Mouse (Mus musculus) olfactory bulb, adult 2 months (tissue): Measurements from ENCODE around the gene B3gat3. TPM values are rescaled to one million over a fixed set of nuclear protein-coding genes. Genes with fewer than 3 reads are reported as not detected.

Experiments
- H3K27ac ChIP-seq: fragments of 200-500 bp; 2 replicates; pipeline ENCODE4 v1.5.1; 2012; ENCODE audit warnings: low read depth, low read length; ENCODE audit not compliant: insufficient read depth
- H3K4me1 ChIP-seq: fragments of 200-500 bp; 2 replicates; pipeline ENCODE4 v1.6.1; 2012; ENCODE audit warnings: low read length; ENCODE audit not compliant: control insufficient read depth, insufficient read depth
- H3K4me3 ChIP-seq: fragments of 200-500 bp; 2 replicates; pipeline ENCODE4 v1.5.1; 2012; ENCODE audit warnings: mild to moderate bottlenecking, low read depth, low read length, moderate library complexity; ENCODE audit not compliant: insufficient read depth
- CTCF ChIP-seq: fragments of 200-500 bp; IDR thresholded peaks from 2 replicates; pipeline ENCODE4 v1.5.1; 2012; ENCODE audit warnings: low read depth, mild to moderate bottlenecking, low read length, moderate library complexity; ENCODE audit not compliant: insufficient read depth
- POLR2A ChIP-seq: fragments of 200-500 bp; IDR thresholded peaks from 2 replicates; pipeline ENCODE4 v1.6.1; 2012; ENCODE audit warnings: mild to moderate bottlenecking, low read depth, low read length, moderate library complexity; ENCODE audit not compliant: insufficient read depth
- WGBS: fragments of 180-500 bp; shearing (Covaris S2); methylation state at CpG from one replicate; pipeline ENCODE4 v1.1.7; 2018; 5-methylcytosine and 5-hydroxymethylcytosine counted together
- polyA plus RNA-seq: library from polyadenylated mRNA; stranded (reverse); fragments of >200 nt; gene quantifications from 2 replicates; pipeline ENCODE4 v1.2.4, GENCODE M21; 2012; ENCODE audit warnings: low replicate concordance; ENCODE audit not compliant: missing spikeins, insufficient read depth, insufficient read length

The B3gat3 gene
- polyA plus RNA-seq, 1 experiment: not detected

DNA sequence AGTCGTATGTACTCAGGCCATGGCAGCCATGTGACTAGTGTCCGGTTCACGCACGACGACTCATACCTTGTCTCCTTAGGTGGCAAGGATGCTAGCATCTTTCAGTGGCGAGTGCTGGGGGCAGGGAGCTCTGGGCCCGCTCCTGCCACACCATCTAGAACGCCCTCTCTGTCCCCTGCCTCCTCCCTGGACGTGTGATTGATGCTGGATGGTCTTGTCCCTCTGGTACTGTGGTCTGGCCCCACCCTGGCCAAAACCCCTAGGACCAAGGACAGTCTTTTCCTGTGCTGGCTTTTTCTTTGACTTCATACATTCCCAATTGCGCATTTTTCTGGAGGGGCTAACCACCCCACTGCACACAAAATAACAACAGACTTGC lies 21.0 kb downstream of the B3gat3 start:
- TF ChIP-seq POLR2A: no peak
- TF ChIP-seq CTCF: no peak
- H3K4me3 ChIP-seq: peak overlapping the region; percentile 83
- peaks cover 12% of the 10 kb centered on the region for H3K4me1 ChIP-seq
- WGBS: 37% methylated on average over 10 of the region's 10 CpGs
- H3K27ac ChIP-seq: peak overlapping the region; percentile 18; the same call in 1 of the 2 replicates

DNA sequence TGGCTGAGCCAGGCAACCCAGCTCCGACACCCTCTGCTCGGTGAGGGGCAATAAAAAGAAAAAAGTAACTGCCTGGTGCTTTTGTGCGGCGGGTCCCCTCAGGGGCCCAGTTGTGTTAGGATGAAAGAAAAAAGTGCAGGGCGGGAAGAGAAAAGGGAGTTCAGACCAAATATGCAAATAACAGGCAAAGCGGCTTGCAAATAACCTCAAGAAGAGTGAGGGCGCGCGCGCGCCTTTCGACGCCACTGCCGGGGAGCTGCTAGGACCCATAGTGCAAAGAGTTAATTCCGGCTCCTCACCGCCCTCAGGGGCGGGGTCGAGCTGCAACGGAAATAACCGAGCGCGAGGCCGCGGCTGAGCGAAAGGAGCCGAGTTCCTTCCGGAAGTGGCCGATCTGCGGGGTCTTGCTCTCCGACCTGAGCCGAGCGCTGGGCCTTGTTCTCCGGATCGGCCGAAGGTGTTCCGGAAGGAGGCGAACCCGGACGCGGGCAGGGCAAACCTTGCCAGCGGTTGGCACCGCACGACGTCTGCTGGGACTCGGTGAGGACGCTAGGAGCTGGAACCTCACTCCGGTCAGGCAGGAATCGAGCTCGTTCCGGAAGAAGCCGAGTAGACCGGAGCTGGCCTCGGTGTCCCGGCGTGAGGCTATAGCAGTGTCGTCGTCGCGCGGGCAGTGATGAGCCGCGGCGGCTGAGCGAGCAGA lies 21.5 kb downstream of the B3gat3 start, which contains the start of gene Mta2:
Mta2 (plus strand) TSS at position 361 of the 703 bp plus-strand sequence.
- Histone ChIP-seq H3K27ac (peak within 1 kb of the TSS; percentile 72), H3K4me3 (peak within 1 kb of the TSS; percentile 83), H3K4me1 (peaks cover 12% of the 10 kb centered on the region)
- WGBS: under 1% methylated on average over 64 of the region's 64 CpGs
- no peak for TF ChIP-seq CTCF
- TF ChIP-seq POLR2A: peak; percentile 45; the same call in 1 of the 2 replicates

GRCm38 (mm10) chr19:8942276-8942964 lies 22.2 kb downstream of the B3gat3 start:
- Histone ChIP-seq H3K4me3 (peak overlapping the region; percentile 83), H3K27ac (peak overlapping the region; percentile 72), H3K4me1 (peaks cover 12% of the 10 kb centered on the region)
- TF ChIP-seq CTCF: no peak
- no peak for TF ChIP-seq POLR2A
- WGBS: under 1% methylated on average over 46 of the region's 46 CpGs

GRCm38 (mm10) chr19:8943047-8943446 lies 22.9 kb downstream of the B3gat3 start:
- 48% methylated on average over 2 of the region's 2 CpGs for WGBS
- TF ChIP-seq CTCF (no peak), POLR2A (no peak)
- peaks cover 12% of the 10 kb centered on the region for H3K4me1 ChIP-seq

GRCm38 (mm10) chr19:8944062-8944461 lies 23.9 kb downstream of the B3gat3 start:
- TF ChIP-seq CTCF: no peak
- no peak for TF ChIP-seq POLR2A
- Histone ChIP-seq H3K4me3 (no peak overlapping the region), H3K27ac (no peak overlapping the region), H3K4me1 (peaks cover 12% of the 10 kb centered on the region)
- WGBS: 39% methylated on average over 5 of the region's 5 CpGs

More at GRCm38 (mm10) chr19:8943047-8943446, 22.9 kb downstream of the B3gat3 start:
- no peak overlapping the region for H3K27ac ChIP-seq
- peak overlapping the region; percentile 83 for H3K4me3 ChIP-seq

DNA sequence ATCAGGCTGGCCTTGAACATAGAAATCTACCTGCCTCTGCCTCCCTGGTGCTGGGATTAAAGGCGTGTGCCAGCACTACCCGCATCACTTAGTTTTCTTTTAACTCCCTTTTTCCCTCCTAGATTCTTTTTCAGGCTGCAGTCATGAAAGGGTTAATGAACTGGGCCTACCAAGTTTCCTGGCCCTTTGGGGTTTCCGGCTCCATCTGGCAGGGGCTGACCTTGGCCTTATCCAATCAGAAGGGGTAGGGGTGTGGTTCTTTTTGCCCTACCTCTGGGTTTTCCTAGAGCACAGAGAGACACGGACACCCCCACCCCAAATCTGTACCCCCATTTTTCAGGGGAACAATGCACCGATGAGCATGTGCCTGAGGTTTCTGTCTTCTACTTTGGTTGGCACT lies 24.6 kb downstream of the B3gat3 start:
- Histone ChIP-seq H3K4me3 (no peak overlapping the region), H3K27ac (no peak overlapping the region), H3K4me1 (peaks cover 12% of the 10 kb centered on the region)
- 19% methylated on average over 5 of the region's 5 CpGs for WGBS
- TF ChIP-seq CTCF (no peak), POLR2A (no peak)

DNA sequence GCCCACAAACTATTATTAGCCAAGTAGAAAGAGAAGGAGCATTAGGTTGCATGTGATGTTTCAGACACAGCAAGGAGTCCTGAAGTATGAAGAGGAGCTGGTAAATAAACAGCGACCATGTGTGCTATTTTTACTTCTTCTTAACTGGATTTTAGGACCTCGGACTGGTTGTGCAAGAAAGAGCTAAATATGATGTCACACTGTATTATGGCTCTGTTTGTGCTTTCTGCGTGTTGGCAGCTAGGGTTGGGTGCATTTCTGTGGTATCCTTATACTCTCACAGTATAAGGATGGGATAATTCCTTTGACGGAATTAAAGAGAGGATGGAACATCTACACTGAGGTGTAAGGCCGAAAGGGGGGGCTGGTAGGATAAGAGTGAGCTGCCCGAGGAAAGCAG lies 25.1 kb downstream of the B3gat3 start:
- H3K4me3 ChIP-seq: no peak overlapping the region
- peaks cover 12% of the 10 kb centered on the region for H3K4me1 ChIP-seq
- no peak for TF ChIP-seq CTCF
- no peak for TF ChIP-seq POLR2A
- no peak overlapping the region for H3K27ac ChIP-seq
- WGBS: 52% methylated on average over 6 of the region's 6 CpGs

DNA sequence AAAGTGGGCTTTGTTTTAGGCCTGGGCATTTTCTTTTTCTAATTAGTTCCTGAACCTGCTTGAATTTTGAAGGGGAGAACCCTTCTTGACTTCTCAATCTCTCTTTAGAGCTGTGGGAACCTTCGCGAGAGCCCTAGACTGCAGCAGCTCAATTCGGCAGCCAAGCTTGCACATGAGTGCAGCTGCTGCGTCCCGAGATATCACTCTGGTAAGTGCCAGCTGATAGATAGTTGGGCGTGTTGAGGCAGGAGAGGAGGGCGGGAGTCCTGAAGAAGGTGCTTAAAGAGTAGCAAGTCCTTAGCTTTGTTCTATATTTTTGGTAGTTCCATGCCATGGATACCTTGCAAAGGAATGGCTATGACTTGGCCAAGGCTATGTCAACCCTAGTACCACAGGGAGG lies 26.8 kb downstream of the B3gat3 start:
- Histone ChIP-seq H3K27ac (no peak overlapping the region), H3K4me1 (peaks cover 7% of the 10 kb centered on the region), H3K4me3 (no peak overlapping the region)
- WGBS: 92% methylated on average over 7 of the region's 7 CpGs
- TF ChIP-seq POLR2A (no peak), CTCF (no peak)

DNA sequence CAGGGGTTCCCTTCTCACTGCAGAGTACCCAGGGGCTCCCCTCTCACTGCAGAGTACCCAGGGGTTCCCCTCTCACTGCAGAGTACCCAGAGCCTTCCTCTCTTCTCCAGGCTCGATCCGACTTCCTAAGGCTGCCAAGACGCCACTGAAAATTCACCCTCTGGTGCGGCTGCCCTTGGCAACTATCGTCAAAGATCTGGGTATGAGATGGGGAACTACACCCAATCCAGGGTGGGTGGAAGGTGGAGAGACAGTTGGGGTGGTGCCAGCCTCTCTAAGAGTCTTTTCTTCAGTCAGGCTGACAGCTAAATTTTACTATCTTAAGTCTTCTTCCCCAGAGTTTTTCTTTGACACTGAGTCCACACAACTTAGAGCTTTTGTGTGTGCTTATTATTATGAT lies 30.0 kb downstream of the B3gat3 start:
- 89% methylated on average over 5 of the region's 5 CpGs for WGBS
- no peaks in the 10 kb centered on the region for H3K4me1 ChIP-seq
- H3K4me3 ChIP-seq: no peak overlapping the region
- H3K27ac ChIP-seq: no peak overlapping the region
- TF ChIP-seq CTCF (no peak), POLR2A (no peak)
